Mouse (Mus musculus) midbrain, embryonic 14.5 days (tissue): ENCODE measurements around the gene Gjb4. TPM values are rescaled to one million over a fixed set of nuclear protein-coding genes. Genes with fewer than 3 reads are reported as not detected.

Experiments
- ATAC-seq: fragments of 200-750 bp; cut with Nextera tagmentation; 2 replicates; pipeline ENCODE4 v1.8.0; 2017; ENCODE audit warnings: moderate number of reproducible peaks, moderate library complexity; ENCODE audit not compliant: low FRiP score, low TSS enrichment
- DNase-seq: peaks from one replicate; pipeline ENCODE4 v3.0.0-alpha.2; 2015
- H3K27ac ChIP-seq: fragments of 300-500 bp; sonication (generic); replicated peaks from 2 replicates; pipeline ENCODE4 v1.5.1; 2014; ENCODE audit warnings: mild to moderate bottlenecking, low read depth, low read length, moderate library complexity
- H3K27me3 ChIP-seq: fragments of 300-500 bp; sonication (generic); 2 replicates; pipeline ENCODE4 v1.6.1; 2014; ENCODE audit warnings: low read length, control low read depth, mixed read lengths; ENCODE audit not compliant: control insufficient read depth, insufficient read depth
- H3K36me3 ChIP-seq: fragments of 300-500 bp; sonication (generic); 2 replicates; pipeline ENCODE4 v1.6.1; 2014; ENCODE audit warnings: low read length, control low read depth; ENCODE audit not compliant: control insufficient read depth, insufficient read depth
- H3K4me1 ChIP-seq: fragments of 300-500 bp; sonication (generic); 2 replicates; pipeline ENCODE4 v1.6.1; 2014; ENCODE audit warnings: mild to moderate bottlenecking, antibody characterized with exemption, low read length, control low read depth; ENCODE audit not compliant: control insufficient read depth, insufficient read depth
- H3K4me2 ChIP-seq: fragments of 300-500 bp; sonication (generic); 2 replicates; pipeline ENCODE4 v1.6.1; 2014; ENCODE audit warnings: mild to moderate bottlenecking, low read length, moderate library complexity
- H3K4me3 ChIP-seq: fragments of 300-500 bp; sonication (generic); replicated peaks from 2 replicates; pipeline ENCODE4 v1.5.1; 2014; ENCODE audit warnings: low read depth, low read length
- H3K9ac ChIP-seq: fragments of 300-500 bp; sonication (generic); replicated peaks from 2 replicates; pipeline ENCODE4 v1.6.1; 2014; ENCODE audit warnings: mild to moderate bottlenecking, low read length, moderate library complexity
- H3K9me3 ChIP-seq: fragments of 300-500 bp; sonication (generic); 2 replicates; pipeline ENCODE4 v1.6.1; 2016; ENCODE audit warnings: low read length, control low read depth, mixed read lengths; ENCODE audit not compliant: control insufficient read depth
- WGBS: fragments of 180-500 bp; shearing (Covaris S2); extraction: QIAGEN DNeasy Blood & Tissue Kit; methylation state at CpG from one replicate; pipeline ENCODE4 v1.1.7; 2014; 5-methylcytosine and 5-hydroxymethylcytosine counted together
- polyA plus RNA-seq: library from polyadenylated mRNA; unstranded; fragments of >200 nt; fragmentation: Nextera tagmentation; extraction: Ambion mirVana; gene quantifications from 2 replicates; pipeline ENCODE4 v1.2.1, GENCODE M21; 2014

The Gjb4 gene
- not detected in 2 replicates for polyA plus RNA-seq

DNA sequence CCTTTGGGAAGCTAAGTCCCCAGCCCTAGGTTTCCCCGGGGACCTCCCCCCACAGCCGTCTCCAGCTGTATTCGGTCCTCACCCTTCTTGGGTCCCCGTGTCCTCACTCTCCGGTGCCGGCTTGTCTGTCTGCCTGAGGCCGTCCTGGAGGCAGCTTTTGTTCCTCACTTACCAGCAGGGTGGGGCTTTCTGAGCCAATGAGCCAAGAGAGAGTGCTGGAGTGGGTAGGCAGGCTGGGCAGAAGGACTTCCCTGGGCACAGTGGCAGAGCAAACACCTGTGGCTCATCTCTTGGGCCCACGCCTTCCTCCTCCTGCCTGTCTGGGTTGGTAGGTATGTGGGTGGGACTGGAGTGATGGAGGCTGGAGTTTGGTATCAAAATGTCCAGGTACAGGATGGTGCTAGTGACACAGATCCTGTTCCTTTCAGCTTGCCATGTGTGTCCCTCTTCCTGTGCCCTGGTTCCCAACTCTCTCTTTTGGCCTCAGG lies at the start of gene Gjb4:
Gene Gjb4, minus strand, starts transcription at position 131 of the 488 bp plus-strand sequence.
- H3K27ac ChIP-seq: no peak within 1 kb of the TSS
- ATAC-seq (no peak), DNase-seq (no peak)
- H3K4me3 ChIP-seq: no peak within 1 kb of the TSS
- no peaks in the 10 kb centered on the region for H3K27me3 ChIP-seq
- H3K9ac ChIP-seq: no peak within 1 kb of the TSS
- no peaks in the 10 kb centered on the region for H3K9me3 ChIP-seq
- no peak within 1 kb of the TSS for H3K4me2 ChIP-seq
- H3K36me3 ChIP-seq: no peaks in the 10 kb centered on the region
- 0 out of 2 replicates have a peak, but pooled peaks cover 3% of the 10 kb centered on the region for H3K4me1 ChIP-seq
- 27% methylated on average over 8 of the region's 8 CpGs for WGBS

GRCm38 (mm10) chr4:127402614-127403013 lies 48.7 kb upstream of the Gjb4 start:
- peak; percentile 81 for DNase-seq

DNA sequence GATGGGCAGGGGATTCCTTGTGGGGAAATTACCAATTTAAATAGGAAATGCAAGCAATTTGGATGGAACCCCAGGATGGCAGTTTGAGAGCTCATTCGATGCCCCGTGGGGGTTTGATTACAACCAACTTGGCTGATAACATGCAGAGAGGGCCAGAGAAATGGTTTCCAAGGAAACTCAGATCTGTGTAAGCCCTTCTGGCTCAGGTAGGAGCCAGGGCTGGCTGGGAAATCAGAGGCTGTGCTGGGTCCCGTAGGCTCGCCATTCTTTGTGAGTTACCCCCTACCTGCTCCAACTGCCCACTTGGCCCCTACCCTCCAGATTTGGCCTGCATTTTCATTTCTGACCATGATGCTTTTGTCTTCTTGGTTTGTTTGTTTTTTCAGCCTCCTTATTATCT lies 48.3 kb upstream of the Gjb4 start:
- Histone ChIP-seq H3K27ac (no peak overlapping the region), H3K36me3 (no peaks in the 10 kb centered on the region), H3K4me2 (no peak overlapping the region), H3K9me3 (no peaks in the 10 kb centered on the region), H3K4me3 (no peak overlapping the region), H3K9ac (no peak overlapping the region), H3K4me1 (0 out of 2 replicates have a peak, but pooled peaks cover 3% of the 10 kb centered on the region), H3K27me3 (no peaks in the 10 kb centered on the region)
- WGBS: 85% methylated on average over 4 of the region's 4 CpGs
- no peak for ATAC-seq
- peak; percentile 35 for DNase-seq

More at GRCm38 (mm10) chr4:127402614-127403013, 48.7 kb upstream of the Gjb4 start:
- Histone ChIP-seq H3K9me3 (no peaks in the 10 kb centered on the region), H3K27ac (no peak overlapping the region), H3K4me2 (no peak overlapping the region), H3K9ac (no peak overlapping the region), H3K36me3 (no peaks in the 10 kb centered on the region), H3K27me3 (no peaks in the 10 kb centered on the region), H3K4me3 (no peak overlapping the region), H3K4me1 (0 out of 2 replicates have a peak, but pooled peaks cover 3% of the 10 kb centered on the region)
- no peak for ATAC-seq
- 56% methylated on average over 3 of the region's 3 CpGs for WGBS

DNA sequence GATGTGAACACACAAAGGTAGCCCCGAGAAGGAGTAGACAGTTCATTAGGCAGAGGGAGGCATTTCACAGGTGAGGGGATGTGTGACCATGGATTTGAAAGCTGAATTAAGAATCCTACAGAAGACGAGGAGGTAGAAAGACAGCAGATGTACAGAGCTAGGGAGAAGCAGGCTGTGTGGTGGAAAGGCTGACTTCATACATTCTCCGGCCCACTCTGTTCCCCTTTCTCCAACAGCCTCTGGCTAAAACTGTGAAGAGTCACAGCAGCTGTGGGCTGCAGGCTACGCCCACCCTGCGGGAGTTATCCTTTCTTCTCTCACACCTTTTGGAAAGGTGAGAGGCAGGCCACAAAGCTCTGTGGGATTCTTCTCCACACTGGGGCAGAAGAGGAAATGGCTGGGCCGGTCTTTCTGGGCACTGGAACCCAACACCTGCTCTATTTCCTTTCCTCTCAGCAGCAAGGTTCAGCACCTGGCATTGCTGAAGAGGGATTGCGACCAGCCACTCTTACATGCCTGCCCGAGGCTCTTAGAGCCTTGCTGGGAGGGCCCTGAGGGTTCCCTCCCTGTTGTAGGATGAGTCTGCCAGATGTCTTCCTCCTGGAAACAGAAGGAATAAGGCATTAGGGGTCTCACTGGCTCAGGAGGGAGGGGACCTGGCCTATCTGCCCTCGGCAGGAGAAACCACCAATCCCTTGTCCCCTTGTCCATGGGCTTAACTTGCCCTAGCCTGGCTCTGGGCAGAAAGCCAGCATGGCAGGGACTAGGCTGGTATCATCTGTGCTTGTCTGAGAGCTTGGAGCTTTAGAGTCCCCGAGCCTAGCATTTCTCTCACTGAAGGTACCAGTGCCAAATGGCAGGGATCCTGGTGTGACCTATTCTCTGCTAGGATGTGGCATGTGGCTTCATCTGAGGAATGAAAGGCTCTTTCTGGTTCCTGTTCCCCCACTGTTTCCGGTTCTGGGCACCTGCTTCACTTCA lies 46.6 kb upstream of the Gjb4 start:
- H3K4me3 ChIP-seq: no peak overlapping the region
- H3K9ac ChIP-seq: no peak overlapping the region
- no peaks in the 10 kb centered on the region for H3K9me3 ChIP-seq
- no peaks in the 10 kb centered on the region for H3K36me3 ChIP-seq
- H3K27ac ChIP-seq: no peak overlapping the region
- H3K27me3 ChIP-seq: no peaks in the 10 kb centered on the region
- DNase-seq: peak; percentile 46
- ATAC-seq: no peak
- no peak overlapping the region for H3K4me2 ChIP-seq
- 0 out of 2 replicates have a peak, but pooled peaks cover 3% of the 10 kb centered on the region for H3K4me1 ChIP-seq
- 76% methylated on average over 11 of the region's 11 CpGs for WGBS

GRCm38 (mm10) chr4:127395591-127395990 lies 41.7 kb upstream of the Gjb4 start:
- H3K27ac ChIP-seq: no peak overlapping the region
- H3K4me2 ChIP-seq: no peak overlapping the region
- H3K27me3 ChIP-seq: no peaks in the 10 kb centered on the region
- DNase-seq (no peak), ATAC-seq (no peak)
- no peak overlapping the region for H3K9ac ChIP-seq
- H3K4me1 ChIP-seq: 0 out of 2 replicates have a peak, but pooled peaks cover 2% of the 10 kb centered on the region
- 87% methylated on average over 4 of the region's 4 CpGs for WGBS
- no peaks in the 10 kb centered on the region for H3K9me3 ChIP-seq
- H3K36me3 ChIP-seq: no peaks in the 10 kb centered on the region
- H3K4me3 ChIP-seq: no peak overlapping the region

GRCm38 (mm10) chr4:127389645-127390044 lies 35.8 kb upstream of the Gjb4 start:
- no peak for ATAC-seq
- no peak overlapping the region for H3K9ac ChIP-seq
- no peak for DNase-seq

DNA sequence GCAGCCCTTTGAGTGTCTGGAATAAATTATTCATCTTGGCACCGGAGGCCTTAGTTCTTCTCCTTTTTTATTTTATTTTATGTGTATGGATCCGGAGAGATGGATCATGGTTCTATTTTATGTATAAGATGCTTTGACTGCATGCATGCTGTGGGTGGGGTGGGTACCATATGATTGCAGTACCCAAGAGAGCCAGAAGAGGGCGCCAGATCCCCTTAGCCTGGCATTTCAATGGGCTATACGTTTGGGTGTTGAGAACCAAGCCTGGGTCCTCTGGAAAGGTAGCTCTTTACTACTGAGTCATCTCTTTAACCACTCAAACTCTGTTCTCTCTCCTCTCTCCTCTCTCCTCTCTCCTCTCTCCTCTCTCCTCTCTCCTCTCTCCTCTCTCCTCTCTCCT lies 23.5 kb upstream of the Gjb4 start:
- Histone ChIP-seq H3K9ac (no peak overlapping the region), H3K27me3 (no peaks in the 10 kb centered on the region), H3K4me3 (no peak overlapping the region), H3K36me3 (no peaks in the 10 kb centered on the region), H3K27ac (no peak overlapping the region), H3K9me3 (no peaks in the 10 kb centered on the region), H3K4me2 (no peak overlapping the region), H3K4me1 (no peaks in the 10 kb centered on the region)
- 35% methylated on average over 4 of the region's 4 CpGs for WGBS
- ATAC-seq (no peak), DNase-seq (no peak)

More at GRCm38 (mm10) chr4:127389645-127390044, 35.8 kb upstream of the Gjb4 start:
- H3K4me3 ChIP-seq: no peak overlapping the region
- H3K36me3 ChIP-seq: no peaks in the 10 kb centered on the region
- H3K4me1 ChIP-seq: no peaks in the 10 kb centered on the region
- WGBS: 69% methylated on average over 13 of the region's 13 CpGs
- H3K27ac ChIP-seq: no peak overlapping the region
- no peaks in the 10 kb centered on the region for H3K27me3 ChIP-seq
- H3K4me2 ChIP-seq: no peak overlapping the region
- no peaks in the 10 kb centered on the region for H3K9me3 ChIP-seq

- H3K4me2 ChIP-seq: no peak overlapping the region
- H3K9ac ChIP-seq: no peak overlapping the region
- H3K27ac ChIP-seq: no peak overlapping the region
Measured at GRCm38 (mm10) chr4:127375541-127376177, 21.8 kb upstream of the Gjb4 start.

More at GRCm38 (mm10) chr4:127375541-127376177, 21.8 kb upstream of the Gjb4 start:
- WGBS: 79% methylated on average over 17 of the region's 17 CpGs
- no peaks in the 10 kb centered on the region for H3K9me3 ChIP-seq
- H3K27me3 ChIP-seq: no peaks in the 10 kb centered on the region
- H3K4me3 ChIP-seq: no peak overlapping the region
- ATAC-seq: no peak
- no peaks in the 10 kb centered on the region for H3K4me1 ChIP-seq
- no peaks in the 10 kb centered on the region for H3K36me3 ChIP-seq
- no peak for DNase-seq
